Mouse (Mus musculus) thymus, postnatal 10 days (tissue): Measurements from ENCODE around the gene Atxn1.

Experiments
- DNase-seq, 2 experiments: peaks; one replicate each; pipeline ENCODE4 v3.0.0; 2021; ENCODE audit warnings: low spot score in 2 of 2

The Atxn1 gene

DNA sequence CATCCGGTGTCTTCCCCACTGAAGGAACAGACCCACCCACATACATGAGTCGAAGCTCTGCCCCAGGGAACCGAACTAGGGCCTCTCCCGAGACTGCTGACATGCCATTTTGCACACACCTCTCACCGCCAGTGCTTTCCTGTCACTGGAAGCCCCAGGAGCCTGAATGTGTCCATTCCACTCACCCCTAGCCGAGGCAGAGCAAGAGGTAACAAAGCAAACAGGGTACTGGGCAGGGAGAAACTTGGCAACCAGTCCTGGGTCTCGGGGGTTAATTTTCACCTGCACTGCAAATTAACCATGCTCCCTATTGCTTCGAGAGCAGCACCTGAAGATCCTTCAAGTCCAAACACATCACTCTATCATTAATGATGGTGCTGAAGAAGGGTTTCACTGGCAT is 64.0 kb downstream of the Atxn1 start:
- DNase-seq = no peak

GRCm38 (mm10) chr13:45897571-45897970 is 67.2 kb downstream of the Atxn1 start:
- DNase-seq = no peak

DNA sequence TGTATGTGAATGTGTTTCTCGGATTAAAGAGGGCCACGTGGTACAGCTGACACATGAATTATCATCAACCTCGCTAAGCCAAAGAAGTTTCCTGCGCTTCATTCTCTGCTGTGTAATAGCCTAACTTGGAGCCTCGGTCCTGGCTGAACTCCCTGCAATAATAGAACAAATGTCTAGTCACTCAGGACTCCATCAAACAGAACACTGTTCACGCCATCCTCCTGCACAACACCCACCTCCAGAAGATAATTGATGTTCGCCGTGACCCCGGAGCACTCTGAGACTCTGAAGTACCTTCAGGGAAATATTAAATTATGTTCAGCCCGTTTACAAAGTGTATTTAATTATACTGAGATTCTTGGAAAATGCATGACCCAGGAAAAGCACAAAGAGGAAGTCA is 70.0 kb downstream of the Atxn1 start:
- no peak for DNase-seq

- no peak for DNase-seq
These were observed 70.6 kb downstream of the Atxn1 start for GRCm38 (mm10) chr13:45894234-45894633.

- no peak for DNase-seq
These were observed 73.7 kb downstream of the Atxn1 start for GRCm38 (mm10) chr13:45891073-45891472.

DNA sequence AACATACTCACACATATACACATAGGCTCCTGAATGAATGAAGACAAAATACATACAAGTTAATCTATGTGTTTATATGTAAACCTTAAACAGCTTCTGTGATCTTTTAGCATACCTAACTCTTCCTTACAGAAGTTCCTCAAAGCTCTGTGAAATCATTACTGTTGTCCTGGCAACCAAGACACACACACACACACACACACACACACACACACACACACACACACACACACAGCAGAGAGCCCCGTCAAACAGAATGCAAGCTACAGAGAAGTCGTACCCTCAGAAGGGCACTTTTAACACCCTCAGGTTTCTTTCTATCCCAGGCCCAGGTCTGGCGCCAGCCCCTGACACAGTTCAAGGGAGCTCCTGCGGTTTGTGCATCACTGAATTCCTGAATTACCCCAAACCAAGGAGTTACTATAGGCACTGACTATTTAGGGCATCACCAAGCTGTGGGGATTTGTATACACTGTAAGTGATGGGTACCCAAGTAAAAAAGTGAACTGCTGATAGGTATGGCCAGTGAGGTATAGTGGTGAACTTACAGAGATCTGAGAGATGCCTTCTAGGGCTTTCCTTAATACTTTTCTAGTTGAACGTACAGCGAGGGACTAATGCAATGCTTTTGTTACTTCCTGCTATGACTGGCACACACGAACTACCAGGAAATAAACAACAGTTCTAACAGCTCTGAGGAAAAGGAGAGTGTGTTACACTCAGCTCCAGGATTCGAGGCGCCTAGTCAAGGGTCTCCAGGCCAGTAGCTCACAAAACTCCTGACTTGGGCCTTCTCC is 75.7 kb downstream of the Atxn1 start:
- DNase-seq = no peak

DNA sequence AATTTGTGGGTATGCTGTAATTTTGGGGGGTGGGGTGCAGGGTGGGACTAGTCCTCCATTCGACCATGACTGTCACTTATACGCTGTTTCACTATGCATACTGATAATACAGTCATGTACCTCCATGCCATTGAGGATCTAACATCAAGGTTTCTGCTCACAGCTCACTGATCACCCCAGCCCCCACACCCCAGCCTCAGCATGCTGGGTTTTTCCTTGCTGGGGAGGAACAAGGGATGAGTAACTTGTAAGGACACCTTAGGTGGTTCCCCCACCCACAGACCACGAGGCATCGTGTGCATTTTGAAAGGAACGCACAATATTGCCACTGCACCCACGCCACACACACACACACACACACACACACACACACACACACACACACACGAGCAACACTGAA is 79.9 kb downstream of the Atxn1 start:
- DNase-seq = no peak

DNA sequence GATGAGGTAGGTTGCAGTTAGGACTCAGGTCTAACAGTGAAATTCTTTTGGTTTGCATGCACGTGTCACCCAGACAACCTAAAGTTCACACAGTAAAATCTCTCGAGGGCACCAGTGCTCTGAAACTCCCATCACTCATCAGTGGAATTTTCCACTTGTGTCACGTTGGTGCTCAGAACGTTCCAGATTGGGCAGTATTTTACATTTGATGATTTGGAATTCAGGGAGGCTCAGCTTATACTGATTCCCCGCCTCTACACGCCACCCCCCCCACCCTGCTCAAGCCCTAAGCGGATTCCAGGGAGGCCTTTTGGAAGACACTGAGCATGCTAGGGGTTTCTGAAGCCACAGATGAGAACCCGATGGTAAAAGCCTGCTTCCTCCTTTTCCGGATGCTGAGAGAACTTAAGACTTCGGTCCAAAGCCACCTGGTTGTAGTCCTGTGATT is 81.0 kb downstream of the Atxn1 start:
- DNase-seq = no peak

- no peak for DNase-seq
These were observed 81.8 kb downstream of the Atxn1 start for GRCm38 (mm10) chr13:45882976-45883440.

DNA sequence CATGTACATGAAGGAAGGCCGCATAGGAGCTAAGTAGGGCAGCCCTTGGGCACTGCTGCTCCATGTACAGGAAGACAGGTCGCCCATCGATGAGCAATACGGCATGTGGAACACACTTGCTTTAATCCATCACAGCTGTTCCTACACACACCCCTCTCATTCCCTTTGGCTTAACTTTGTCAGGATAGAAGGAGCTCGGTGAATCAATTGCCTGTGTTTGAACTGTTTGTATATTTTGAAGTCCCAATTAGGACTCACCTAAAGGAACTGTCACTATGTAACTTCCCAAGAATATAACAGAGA is 84.3 kb downstream of the Atxn1 start:
- no peak for DNase-seq

DNA sequence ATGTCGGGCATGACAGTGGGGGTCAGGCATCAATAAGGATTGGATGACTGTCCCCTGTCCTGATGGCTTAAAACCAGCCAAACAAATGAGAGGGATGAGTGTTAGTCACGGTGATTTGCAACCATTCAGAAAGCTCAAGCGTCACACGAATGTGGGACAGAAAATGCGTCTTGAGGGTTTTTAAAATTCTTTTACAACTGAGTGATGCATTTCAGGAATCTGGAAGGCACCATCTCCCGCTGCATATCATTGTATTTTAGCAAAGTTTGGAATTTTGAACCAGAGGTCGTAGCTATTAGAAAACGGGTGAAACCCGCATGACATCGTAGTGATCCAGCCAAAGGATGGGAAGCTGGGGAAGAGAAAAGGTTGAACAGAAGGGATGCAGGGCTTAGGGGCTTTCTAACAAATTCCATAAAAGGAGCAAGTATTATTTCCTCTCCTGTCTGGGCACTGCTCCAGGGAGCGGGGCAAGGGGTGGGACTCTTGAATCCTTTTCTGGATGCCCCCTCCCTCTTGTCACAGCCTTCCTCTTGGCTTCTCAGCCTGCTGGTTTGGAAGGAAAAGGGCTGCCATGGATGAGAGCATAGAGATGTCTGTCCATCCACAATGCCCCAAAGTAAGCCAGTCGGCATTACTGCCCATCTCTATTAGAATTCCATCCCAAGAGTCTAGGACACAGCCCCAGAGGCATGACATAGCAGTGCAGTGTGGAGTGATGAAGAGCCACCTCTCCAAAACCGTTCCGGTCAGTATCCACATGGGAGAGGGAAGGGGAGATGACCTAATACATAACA is 84.9 kb downstream of the Atxn1 start:
- DNase-seq = no peak

GRCm38 (mm10) chr13:45876939-45877338 is 87.9 kb downstream of the Atxn1 start:
- no peak for DNase-seq

DNA sequence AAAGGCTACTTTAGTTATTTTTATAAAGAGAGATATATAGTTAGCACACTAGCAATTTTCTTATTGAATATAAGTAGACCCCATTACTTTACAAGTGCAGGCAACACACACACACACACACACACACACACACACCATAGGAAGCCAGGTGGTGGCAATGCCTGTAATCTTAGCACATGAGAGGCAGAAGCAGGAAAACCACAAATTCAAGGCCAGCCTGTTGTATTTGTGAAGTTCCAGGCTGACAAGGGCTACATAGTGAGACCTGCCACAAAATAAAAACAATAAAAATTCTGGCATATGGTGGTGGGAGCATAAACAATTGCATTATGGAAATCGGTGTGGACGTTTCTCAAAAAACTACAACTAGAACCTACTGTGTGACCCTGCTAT is 88.4 kb downstream of the Atxn1 start:
- peak; percentile 40 to 45 for DNase-seq

GRCm38 (mm10) chr13:45875686-45876367 is 89.0 kb downstream of the Atxn1 start:
- peak; percentile 27 to 43 for DNase-seq

GRCm38 (mm10) chr13:45874196-45874595 is 90.6 kb downstream of the Atxn1 start:
- no peak for DNase-seq

DNA sequence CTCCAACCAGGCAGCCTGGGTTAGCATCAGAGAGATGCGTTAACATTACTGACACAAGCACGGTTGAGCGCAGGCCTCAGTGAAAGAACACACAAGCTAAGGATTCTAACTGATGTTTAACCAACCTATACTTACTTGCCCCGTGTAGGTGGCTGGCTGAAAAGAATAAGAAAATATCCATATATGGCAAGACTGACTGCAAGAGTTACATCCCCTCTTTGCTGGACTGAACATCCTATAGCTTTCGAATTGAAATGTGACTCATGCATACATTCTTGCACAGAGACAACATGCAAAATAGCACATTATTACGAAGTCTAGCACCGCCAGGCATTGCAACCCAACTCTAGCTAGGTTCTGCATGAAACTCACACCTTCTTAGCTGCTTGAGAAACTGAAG is 91.8 kb downstream of the Atxn1 start:
- DNase-seq = no peak

- DNase-seq = peak; percentile 26 to 38
These were observed 92.6 kb downstream of the Atxn1 start for GRCm38 (mm10) chr13:45872041-45872746.

DNA sequence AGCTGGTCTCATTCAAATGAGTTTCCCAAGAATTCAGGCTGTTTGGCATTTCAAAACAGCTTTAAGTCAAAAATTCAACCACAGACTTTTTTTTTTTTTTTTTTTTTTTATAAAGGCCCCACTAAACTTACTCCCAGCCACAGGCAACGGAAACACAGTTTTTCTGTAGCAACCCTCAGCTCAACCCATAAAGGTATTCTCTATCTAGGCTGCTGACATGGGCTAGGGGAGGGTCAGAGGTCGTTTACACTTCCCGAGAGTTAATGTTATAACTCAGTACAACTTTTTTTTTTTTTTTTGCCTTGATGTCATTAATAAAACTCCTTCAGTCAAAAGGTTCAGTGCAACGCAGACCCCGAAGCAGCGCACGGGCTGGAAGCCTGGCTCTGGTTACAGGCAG is 93.3 kb downstream of the Atxn1 start:
- peak; percentile 32 to 38 for DNase-seq

DNA sequence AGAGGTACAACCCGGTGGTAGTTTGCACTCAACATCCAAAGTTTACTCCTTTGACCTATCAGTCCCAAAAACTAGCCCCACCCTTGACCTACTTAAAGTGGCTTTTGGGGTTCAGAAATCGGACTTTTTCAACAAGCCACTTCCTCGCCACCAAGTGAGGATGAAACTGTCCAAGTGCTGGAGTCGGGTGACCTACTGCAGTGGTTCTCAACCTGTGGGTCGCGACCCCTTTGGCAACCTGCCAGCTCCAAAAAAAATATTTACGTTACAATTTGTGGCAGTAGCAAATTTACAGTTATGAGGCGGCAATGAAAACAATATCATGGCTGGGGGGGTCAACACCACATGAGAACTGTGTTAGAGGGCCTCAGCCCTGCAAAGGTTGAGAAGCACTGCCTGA is 95.9 kb downstream of the Atxn1 start:
- DNase-seq = no peak

DNA sequence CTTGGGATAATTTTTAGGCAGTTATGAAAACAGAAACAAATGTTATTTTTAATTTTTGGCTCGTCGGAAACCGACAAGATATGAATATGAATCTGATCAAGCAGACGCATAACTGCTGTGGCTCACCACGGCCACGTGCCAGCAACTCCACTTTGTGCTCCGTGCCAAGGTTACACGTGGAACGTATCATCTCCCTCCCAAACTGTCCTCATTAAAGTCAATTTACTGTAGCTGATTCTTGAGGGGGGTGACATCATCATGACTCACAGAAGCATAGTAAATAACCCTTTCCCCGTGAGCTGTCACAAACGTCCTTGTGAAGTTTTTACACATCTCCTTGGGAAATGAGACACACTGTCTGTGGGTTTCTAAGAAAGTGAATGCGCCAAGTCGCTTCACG is 97.5 kb downstream of the Atxn1 start:
- DNase-seq = no peak

GRCm38 (mm10) chr13:45866615-45867245 is 98.1 kb downstream of the Atxn1 start:
- DNase-seq = no peak
